Mouse (Mus musculus) heart, postnatal 0 days (tissue): ENCODE measurements around the gene Elovl3. TPM values are rescaled to one million over a fixed set of nuclear protein-coding genes. Genes with fewer than 3 reads are reported as not detected.

Source experiments
- ATAC-seq: fragments of 200-750 bp; cut with Nextera tagmentation; 2 replicates; pipeline ENCODE4 v1.8.0; 2017; ENCODE audit warnings: low read depth, moderate number of reproducible peaks, moderate library complexity; ENCODE audit not compliant: insufficient read depth
- DNase-seq: peaks from one replicate; pipeline ENCODE4 v3.0.0-alpha.2; 2016; ENCODE audit warnings: low spot score
- H3K27ac ChIP-seq: fragments of 300-500 bp; sonication (generic); 2 replicates; pipeline ENCODE4 v1.5.1; 2014; ENCODE audit warnings: low read depth, mild to moderate bottlenecking
- H3K27me3 ChIP-seq: fragments of 300-500 bp; sonication (generic); 2 replicates; pipeline ENCODE4 v1.6.1; 2014; ENCODE audit warnings: low read length, mixed read lengths; ENCODE audit not compliant: control insufficient read depth, insufficient read depth
- H3K36me3 ChIP-seq: fragments of 300-500 bp; sonication (generic); replicated peaks from 2 replicates; pipeline ENCODE4 v1.6.1; 2014; ENCODE audit warnings: low read length, mixed read lengths; ENCODE audit not compliant: control insufficient read depth, insufficient read depth
- H3K4me1 ChIP-seq: fragments of 300-500 bp; sonication (generic); 2 replicates; pipeline ENCODE4 v1.6.1; 2014; ENCODE audit warnings: antibody characterized with exemption; ENCODE audit not compliant: control insufficient read depth, insufficient read depth
- H3K4me2 ChIP-seq: fragments of 300-500 bp; sonication (generic); 2 replicates; pipeline ENCODE4 v1.6.1; 2014; ENCODE audit warnings: low read depth, mild to moderate bottlenecking, low read length, moderate library complexity
- H3K4me3 ChIP-seq: fragments of 300-500 bp; sonication (generic); 2 replicates; pipeline ENCODE4 v1.5.1; 2014; ENCODE audit warnings: low read depth, low read length
- H3K9ac ChIP-seq: fragments of 300-500 bp; sonication (generic); replicated peaks from 2 replicates; pipeline ENCODE4 v1.6.1; 2014; ENCODE audit warnings: low read depth, low read length, mixed read lengths
- H3K9me3 ChIP-seq: fragments of 300-500 bp; sonication (generic); replicated peaks from 2 replicates; pipeline ENCODE4 v1.6.1; 2016; ENCODE audit warnings: low read length; ENCODE audit not compliant: control insufficient read depth
- CTCF ChIP-seq: IDR thresholded peaks from 2 replicates; pipeline ENCODE4 v1.5.1; 2016; ENCODE audit warnings: antibody characterized with exemption, control low read depth, low read depth
- EP300 ChIP-seq: IDR thresholded peaks from 2 replicates; pipeline ENCODE4 v1.6.1; 2016; ENCODE audit warnings: antibody characterized with exemption, low read depth
- WGBS: fragments of 180-500 bp; shearing (Covaris S2); extraction: QIAGEN DNeasy Blood & Tissue Kit; methylation state at CpG from one replicate; pipeline ENCODE4 v1.1.7; 2014; 5-methylcytosine and 5-hydroxymethylcytosine counted together
- polyA plus RNA-seq: library from polyadenylated mRNA; unstranded; fragments of >200 nt; fragmentation: Nextera tagmentation; extraction: Ambion mirVana; gene quantifications from 2 replicates; pipeline ENCODE4 v1.2.1, GENCODE M21; 2015
- total RNA-seq: library from RNA; depleted of rRNA; stranded (reverse); fragments of >200 nt; gene quantifications from 2 replicates; pipeline ENCODE4 v1.2.3, GENCODE M21; 2014; ENCODE audit warnings: low replicate concordance; rRNA removed

Elovl3 gene
- total RNA-seq (not detected in 2 replicates), polyA plus RNA-seq (not detected in 2 replicates)

GRCm38 (mm10) chr19:46131694-46132525 is at the start of gene Elovl3:
Elovl3 (plus strand) TSS chr19:46131897.
- H3K9ac ChIP-seq: no peak within 1 kb of the TSS
- no peak for TF ChIP-seq EP300
- no peaks in the 10 kb centered on the region for H3K9me3 ChIP-seq
- H3K4me2 ChIP-seq: peak within 1 kb of the TSS; percentile 60
- no peak within 1 kb of the TSS for H3K27ac ChIP-seq
- WGBS: 3% methylated on average over 31 of the region's 31 CpGs
- DNase-seq (no peak), ATAC-seq (peak; percentile 50)
- peaks cover 47% of the 10 kb centered on the region for H3K27me3 ChIP-seq
- peaks cover 16% of the 10 kb centered on the region for H3K4me1 ChIP-seq
- peak within 1 kb of the TSS; percentile 32 for H3K4me3 ChIP-seq
- H3K36me3 ChIP-seq: no peaks in the 10 kb centered on the region

- H3K27me3 ChIP-seq: no peaks in the 10 kb centered on the region
- peaks cover 55% of the 10 kb centered on the region for H3K36me3 ChIP-seq
- H3K9me3 ChIP-seq: no peaks in the 10 kb centered on the region
- no peak for DNase-seq
- ATAC-seq: no peak
- H3K4me2 ChIP-seq: no peak overlapping the region
- peaks cover 7% of the 10 kb centered on the region for H3K4me1 ChIP-seq
- no peak overlapping the region for H3K9ac ChIP-seq
- WGBS: 91% methylated on average over 8 of the region's 8 CpGs
- no peak overlapping the region for H3K27ac ChIP-seq
- TF ChIP-seq EP300 (no peak), CTCF (no peak)
- H3K4me3 ChIP-seq: no peak overlapping the region
These were observed 46.5 kb upstream of the Elovl3 start for GRCm38 (mm10) chr19:46085185-46085584.

- peak; percentile 67 for DNase-seq
- WGBS: 53% methylated on average over 3 of the region's 3 CpGs
- no peaks in the 10 kb centered on the region for H3K9me3 ChIP-seq
- H3K36me3 ChIP-seq: peaks cover 43% of the 10 kb centered on the region
- H3K9ac ChIP-seq: no peak overlapping the region
- H3K4me3 ChIP-seq: no peak overlapping the region
- H3K27me3 ChIP-seq: no peaks in the 10 kb centered on the region
- ATAC-seq: no peak; the same call in 1 of the 2 replicates
- H3K4me1 ChIP-seq: peaks cover 7% of the 10 kb centered on the region
- TF ChIP-seq EP300: no peak
- TF ChIP-seq CTCF: peak; percentile 76
- H3K4me2 ChIP-seq: no peak overlapping the region
- no peak overlapping the region for H3K27ac ChIP-seq
These were observed 45.4 kb upstream of the Elovl3 start for GRCm38 (mm10) chr19:46086337-46086736.

GRCm38 (mm10) chr19:46087871-46088270 is 43.8 kb upstream of the Elovl3 start:
- 37% methylated on average over 7 of the region's 7 CpGs for WGBS
- DNase-seq: peak; percentile 20
- no peak overlapping the region for H3K9ac ChIP-seq

GRCm38 (mm10) chr19:46091641-46092040 is 40.1 kb upstream of the Elovl3 start:
- DNase-seq: no peak
- 79% methylated on average over 4 of the region's 4 CpGs for WGBS
- H3K4me1 ChIP-seq: peaks cover 7% of the 10 kb centered on the region
- no peak overlapping the region for H3K27ac ChIP-seq
- H3K4me2 ChIP-seq: no peak overlapping the region
- no peak for TF ChIP-seq EP300
- no peak for TF ChIP-seq CTCF
- H3K4me3 ChIP-seq: no peak overlapping the region
- H3K36me3 ChIP-seq: no peaks in the 10 kb centered on the region
- H3K9me3 ChIP-seq: peaks cover 4% of the 10 kb centered on the region; the same call in 1 of the 2 replicates
- H3K27me3 ChIP-seq: no peaks in the 10 kb centered on the region
- H3K9ac ChIP-seq: no peak overlapping the region
- no peak for ATAC-seq

More at GRCm38 (mm10) chr19:46087871-46088270, 43.8 kb upstream of the Elovl3 start:
- Histone ChIP-seq H3K4me2 (no peak overlapping the region), H3K4me3 (no peak overlapping the region), H3K9me3 (no peaks in the 10 kb centered on the region), H3K36me3 (peaks cover 28% of the 10 kb centered on the region), H3K27me3 (no peaks in the 10 kb centered on the region), H3K27ac (no peak overlapping the region), H3K4me1 (peaks cover 7% of the 10 kb centered on the region)
- ATAC-seq: 0 out of 2 replicates have a peak, but pooled peaks have one; percentile 33
- no peak for TF ChIP-seq EP300
- no peak for TF ChIP-seq CTCF
